Mouse (Mus musculus) adrenal gland, postnatal 10 days (tissue): ENCODE data around the gene Prss22. TPM values are rescaled to one million over a fixed set of nuclear protein-coding genes. Genes with fewer than 3 reads are reported as not detected.

Source experiments
- DNase-seq: peaks from one replicate; pipeline ENCODE4 v3.0.0; 2021; ENCODE audit warnings: mixed read lengths
- long read RNA-seq, 2 experiments: library from polyadenylated mRNA; stranded (forward); transcript quantifications; one replicate each; pipeline ENCODE4 v2.0.0; 2021
- total RNA-seq, 2 experiments: library from RNA; stranded (reverse); gene quantifications; 2 replicates each; pipeline ENCODE4 v1.2.3; 2021

Gene Prss22
- not detected for total RNA-seq
- long read RNA-seq, experiment 1 = 0 reads
- long read RNA-seq, experiment 2 = 0 reads

DNA sequence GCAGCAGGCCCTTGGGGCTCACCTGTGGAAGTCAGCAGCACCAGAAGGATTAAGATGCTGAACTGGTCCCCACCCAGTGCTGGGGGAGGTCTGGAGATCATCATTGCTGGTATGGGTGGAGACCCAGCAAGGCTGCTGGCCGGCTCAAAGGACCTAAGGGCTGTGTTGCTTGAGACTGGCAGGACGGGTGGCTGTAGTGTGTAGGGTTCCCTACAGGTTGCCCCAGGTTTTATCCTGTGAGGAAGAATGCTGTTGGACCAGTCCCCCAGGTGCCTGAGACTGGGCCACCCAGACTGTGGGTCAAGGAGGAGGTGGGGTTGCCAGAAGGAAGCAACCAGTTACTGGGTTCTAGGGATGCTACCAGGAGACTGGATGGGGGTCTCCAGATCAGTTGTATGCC is at the start of gene Prss22:
Gene Prss22, minus strand, starts transcription at position 200 of the 400 bp plus-strand sequence.
- DNase-seq = no peak

DNA sequence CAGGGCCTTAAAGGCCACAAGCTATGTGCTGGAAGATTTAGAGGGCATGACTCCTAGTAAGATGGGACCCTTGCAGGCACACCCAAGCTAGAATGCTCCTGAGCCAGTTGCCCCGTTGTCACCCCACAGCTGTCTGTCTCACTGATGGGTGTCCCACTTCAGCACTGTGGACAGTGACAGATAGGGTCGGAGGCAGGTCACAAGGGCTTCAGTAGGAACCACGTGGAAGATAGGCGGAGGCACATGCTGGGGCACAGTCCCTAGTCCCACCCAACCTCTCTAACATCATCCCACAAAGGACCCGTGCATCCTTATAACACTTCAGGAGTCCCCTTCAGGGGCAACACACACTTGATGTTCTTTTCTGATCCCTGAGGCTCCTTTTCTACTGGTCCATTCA is 48.1 kb upstream of the Prss22 start:
- peak; percentile 17 for DNase-seq

DNA sequence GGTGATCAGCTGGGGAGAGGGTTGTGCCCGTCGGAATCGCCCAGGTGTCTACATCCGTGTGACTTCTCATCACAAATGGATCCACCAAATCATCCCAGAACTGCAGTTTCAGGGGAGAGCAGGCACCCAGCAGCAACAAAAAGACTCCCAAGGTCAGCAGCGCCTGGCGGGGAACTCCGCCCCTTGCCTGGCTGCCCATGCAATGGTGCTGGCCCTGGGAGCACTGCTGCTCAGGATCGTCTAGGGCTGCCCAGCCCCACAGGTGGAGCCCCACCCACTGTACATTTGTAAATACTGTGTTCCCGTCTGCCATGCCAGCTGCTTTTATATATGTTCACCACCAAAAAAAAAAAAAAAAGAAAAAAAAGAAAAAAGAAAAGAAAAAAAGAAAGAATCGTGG is 47.7 kb upstream of the Prss22 start:
- DNase-seq = peak; percentile 55

DNA sequence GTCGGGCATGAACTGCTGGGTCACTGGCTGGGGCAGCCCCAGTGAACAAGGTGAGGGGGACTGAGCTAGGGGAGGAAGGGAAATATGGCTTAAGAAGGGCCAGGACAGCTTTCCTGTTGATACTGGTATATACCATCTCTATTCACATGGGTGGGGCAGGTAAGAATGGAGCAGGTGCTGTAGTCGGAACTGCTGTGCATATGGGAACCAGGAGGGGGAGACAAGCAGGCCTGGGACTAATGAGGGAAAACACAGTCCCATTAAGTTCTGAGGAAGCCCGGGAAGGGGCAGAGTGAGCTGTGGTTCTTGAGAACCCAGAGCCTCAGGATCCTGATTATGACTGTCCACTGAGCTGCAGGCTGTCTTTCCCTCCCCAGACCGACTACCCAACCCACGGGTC is 46.6 kb upstream of the Prss22 start:
- DNase-seq = no peak

- no peak for DNase-seq
Measured at GRCm38 (mm10) chr17:24037844-24038243, 39.9 kb upstream of the Prss22 start, which contains the start of gene Prss27. Gene Prss27, plus strand, starts transcription at chr17:24038144.

DNA sequence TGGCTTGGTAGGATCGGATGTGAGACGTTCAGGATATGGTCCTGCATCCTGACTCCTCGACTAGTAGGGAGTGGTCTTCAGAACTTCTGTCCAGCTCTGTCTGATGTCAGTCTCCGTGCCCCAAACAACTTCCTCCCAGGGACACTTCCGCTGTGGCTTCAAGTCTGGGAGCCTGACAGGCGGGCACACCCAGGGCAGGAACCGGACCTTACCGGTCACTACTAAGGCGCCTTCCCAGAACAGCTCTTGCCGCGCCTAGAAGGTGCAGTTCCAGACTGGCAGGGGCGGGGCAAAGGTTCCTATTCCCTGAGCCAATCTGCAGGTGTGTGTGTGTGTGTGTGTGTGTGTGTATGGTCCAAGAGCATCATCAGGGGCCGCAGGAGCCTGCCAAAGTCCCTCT is 39.5 kb upstream of the Prss22 start:
- no peak for DNase-seq

DNA sequence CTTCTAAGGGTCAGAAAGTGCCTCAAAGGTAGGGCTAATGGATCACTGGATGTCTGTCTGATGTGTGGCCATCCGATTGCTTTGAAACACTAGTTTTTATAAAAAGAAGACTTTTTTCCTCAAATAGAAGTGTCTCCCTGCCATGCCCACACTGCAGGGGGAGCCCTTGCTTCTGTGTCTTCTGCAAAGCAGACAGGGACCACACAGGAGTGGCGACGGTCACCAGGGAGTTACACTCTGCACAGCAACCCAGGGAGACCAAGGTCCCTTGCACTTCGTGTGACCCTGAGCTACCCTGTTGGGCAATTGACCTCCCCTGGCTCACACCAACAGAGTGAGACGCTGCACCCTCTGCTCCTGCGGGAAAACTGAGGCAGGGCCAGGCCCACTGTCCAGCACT is 39.1 kb upstream of the Prss22 start:
- peak; percentile 56 for DNase-seq

- no peak for DNase-seq
Measured at GRCm38 (mm10) chr17:24035087-24035486, 37.2 kb upstream of the Prss22 start.

GRCm38 (mm10) chr17:24030551-24030950 is 32.7 kb upstream of the Prss22 start:
- no peak for DNase-seq

DNA sequence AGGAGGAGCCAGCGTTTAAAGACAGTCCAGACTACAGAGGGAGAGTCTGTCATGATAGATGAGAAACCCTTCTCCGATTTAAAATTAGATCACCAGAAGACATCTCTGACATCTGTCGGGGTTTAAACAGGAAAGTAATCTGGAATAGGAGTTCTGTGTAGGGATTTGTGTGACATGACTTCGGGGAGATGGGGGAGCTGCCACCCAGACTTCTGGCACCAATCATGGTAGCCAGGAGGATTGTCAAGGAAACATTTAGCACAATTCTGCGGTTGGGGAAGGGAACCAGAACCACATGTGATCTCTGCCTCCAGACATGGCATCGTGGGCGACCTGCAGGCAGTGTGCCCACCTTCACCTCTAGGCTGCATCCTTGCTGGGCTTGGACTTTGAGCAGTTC is 31.6 kb upstream of the Prss22 start:
- no peak for DNase-seq

DNA sequence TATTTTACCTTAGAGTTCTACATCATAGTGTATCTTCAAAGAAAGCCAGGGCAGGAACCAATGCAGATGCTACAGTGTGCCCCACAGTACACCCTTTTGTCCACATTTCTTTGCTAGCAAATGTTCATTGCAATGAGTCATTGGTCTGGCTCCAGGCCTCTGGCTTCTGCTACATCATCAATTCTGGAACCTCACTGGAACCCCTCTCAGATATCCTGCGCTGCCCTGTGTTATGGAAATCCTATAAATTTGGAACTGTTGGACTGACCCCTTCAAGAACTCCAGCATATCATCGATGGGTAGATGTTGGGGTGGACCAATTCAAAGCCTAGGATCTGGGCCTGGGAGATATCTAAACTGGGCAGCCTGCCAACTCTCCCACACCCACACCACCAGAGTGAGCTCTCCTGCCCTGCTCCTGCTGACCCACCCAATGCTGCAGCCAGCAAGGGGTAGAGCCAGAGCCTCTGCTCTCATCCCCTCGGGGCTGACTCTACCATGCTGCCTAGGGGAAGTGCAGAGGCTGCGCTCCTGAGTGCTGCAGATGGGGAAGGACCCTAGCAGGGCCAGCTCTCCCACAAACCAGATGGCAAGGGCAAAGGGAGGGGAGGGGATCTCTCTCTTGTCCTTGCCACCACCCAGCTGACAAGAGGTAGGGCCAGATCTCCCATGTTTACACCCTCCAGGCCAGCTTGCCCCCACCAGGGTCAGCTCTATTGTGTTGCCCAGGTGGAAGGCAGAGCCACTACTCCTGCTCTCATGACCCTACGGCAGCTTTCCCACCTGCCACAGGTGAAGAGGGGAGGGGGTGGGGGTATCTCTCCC is 23.7 kb upstream of the Prss22 start:
- DNase-seq = no peak

- DNase-seq = no peak
Measured at GRCm38 (mm10) chr17:24020696-24021095, 22.8 kb upstream of the Prss22 start.

DNA sequence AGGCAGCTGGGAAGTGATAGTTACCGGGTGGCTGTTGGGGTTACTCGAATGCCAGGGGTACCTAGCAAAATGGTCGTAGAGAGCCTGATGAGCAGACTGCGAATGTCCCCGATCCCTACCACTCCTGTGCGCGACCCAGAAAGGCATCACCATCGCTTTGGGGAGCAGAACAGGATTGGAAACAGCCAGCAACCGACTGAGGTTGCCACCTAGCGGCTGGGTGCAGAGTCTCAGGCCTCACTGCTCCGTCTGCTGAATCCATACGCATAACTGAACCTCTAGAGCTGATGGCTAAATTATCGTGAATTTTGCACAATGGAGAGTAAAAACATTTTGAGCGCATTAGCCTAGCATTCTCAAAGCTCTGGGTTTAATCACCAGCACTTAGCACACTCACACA is 17.8 kb upstream of the Prss22 start:
- DNase-seq = peak; percentile 51

DNA sequence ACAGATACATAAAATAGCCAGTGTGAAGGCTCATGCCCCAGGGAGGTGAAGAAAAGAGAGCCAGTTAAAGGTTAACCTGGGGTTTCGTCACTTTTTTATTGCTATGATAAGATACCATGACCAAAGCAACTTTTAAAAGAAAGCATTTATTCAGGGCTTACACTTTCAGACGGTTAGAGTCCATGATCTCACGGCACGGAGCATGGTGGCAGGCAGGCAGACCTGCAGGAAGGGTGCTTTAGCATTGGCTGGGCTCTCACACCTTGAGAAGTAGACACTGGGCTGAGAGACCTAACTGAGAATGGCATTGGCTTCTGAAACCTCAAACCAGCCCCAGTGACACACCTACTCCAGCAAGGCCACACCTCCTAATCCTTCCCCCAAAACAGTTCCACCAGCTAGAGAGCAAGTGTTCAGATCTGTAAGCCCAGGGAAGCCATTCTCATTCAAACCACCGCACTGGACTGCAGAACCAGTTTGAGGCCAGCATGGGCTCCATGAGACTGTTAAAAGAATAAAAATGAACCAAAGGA is 16.6 kb upstream of the Prss22 start:
- DNase-seq = no peak

DNA sequence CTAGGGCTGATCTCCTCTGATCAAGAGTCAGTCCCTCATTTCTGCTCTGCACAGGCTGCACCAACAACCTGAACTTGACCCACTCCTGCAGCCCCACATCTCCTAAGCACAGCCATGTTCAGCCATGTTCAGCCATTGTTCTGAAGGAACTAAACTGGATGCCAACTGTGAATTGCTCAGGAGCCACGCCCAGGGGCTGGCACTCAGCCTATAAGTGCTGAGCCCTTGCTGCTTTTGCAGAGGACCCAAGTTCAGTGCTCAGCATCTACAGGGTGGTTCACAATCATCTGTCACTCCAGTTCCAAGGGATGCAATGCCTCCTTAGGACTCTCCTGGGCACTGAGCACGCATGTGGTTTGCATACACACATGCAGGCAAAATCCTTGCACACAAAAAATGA is 15.0 kb upstream of the Prss22 start:
- DNase-seq = no peak

DNA sequence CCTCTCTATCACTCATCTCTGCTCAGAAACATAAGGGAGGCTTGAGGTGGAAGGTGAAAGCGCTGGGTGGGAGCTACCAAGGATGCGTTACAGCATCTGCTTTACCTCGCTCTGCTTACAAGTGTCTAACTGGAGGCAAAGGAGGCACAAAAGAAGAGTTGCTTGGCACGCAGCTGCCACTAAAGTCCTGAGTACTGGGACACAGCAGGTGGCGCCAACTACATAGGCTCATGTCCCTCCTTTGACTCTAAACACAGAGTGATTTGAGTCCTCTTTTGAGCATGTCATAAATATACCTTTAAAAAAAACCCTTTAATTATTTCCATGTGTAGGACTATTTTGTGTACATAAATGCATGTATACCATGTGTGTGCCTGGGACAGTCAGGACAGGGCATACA is 11.7 kb upstream of the Prss22 start:
- peak; percentile 31 for DNase-seq

DNA sequence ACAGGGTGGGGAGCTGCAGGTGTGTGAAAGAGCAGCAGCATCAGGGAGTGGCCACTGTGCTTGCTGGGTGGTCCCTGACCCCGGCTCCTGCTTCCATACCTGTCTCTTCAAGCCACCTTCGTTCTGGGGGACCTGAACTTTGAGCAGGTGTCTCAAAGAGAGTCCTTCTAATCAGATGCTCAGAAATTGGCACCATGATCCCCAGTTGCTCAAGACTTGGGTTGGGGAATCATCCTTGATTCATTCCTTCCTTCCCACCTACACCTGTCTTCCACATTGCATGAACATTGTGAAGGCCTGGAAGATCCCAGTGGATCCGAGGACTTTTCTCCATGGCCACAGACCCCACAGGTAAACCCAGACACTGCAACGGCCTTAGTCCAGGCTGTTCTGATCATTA is 10.2 kb upstream of the Prss22 start:
- no peak for DNase-seq

- DNase-seq = peak; percentile 67
Measured at GRCm38 (mm10) chr17:24007391-24007790, 9.5 kb upstream of the Prss22 start.

DNA sequence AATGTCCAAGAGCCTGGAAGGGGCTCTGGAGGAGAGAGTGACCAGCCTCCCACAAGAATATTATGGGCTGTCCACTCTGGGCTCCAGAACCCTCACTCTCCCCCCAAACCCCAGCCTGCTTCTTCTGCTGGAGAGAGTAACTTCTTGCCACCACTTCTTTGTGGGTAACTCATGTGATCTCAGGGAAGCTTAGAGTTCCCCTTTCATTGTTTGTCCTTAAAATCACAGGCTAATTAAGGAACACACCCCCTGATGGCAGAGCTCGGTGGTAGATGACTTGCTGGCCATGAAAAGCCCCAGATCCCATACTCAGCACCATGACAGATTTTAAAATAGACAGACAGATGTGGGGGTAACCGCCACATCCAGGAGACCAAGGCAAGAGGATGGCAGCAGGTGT is 9.0 kb upstream of the Prss22 start:
- DNase-seq = no peak

- DNase-seq = no peak
Measured at GRCm38 (mm10) chr17:24005049-24005448, 7.1 kb upstream of the Prss22 start.

DNA sequence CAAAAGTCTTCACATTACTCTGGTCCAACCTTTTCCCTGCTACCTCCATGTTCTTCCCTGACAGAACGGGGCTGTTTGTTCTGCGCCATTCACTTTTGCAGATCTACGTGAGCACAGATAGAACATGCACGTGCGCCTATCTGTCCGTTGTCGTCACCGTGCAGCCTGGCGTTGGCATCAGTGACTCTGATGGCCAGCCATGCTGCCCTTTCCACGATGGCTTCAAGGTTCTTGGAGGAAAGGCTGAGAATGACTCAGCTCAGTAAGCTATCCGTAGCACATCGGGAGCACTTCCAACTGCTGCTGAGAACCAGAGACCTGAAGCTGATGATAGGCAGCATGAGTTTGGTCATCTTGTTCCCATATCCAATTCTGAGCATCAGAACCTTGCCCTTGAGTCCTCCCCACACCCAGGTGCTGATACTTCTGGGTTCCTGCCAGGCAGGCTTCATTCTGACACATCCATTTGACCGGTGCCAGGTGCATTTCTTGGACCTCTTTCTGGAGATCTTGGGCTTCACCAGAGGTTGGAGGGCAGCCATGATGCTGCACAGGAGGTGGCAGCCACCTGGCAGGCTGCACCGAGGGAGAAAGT is 6.3 kb upstream of the Prss22 start:
- peak; percentile 51 for DNase-seq

DNA sequence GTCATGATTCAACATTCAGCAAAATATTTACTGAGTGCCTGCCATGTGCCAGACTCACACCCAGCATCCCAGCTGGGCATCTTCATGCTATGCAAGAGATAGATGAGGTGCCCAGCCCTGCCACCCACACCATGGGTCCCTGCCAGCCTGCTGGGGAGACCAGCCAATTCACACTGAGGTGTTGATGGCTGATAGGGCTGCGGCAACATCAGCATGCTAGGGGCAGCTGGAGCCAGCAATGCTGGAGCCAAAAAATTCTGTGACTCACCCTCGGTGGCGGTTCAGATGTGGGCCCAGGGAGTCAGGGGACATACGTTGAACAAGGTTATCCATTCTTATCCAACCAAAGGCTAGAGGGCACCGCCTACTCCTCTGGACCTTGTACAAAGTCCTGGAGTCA is 2.5 kb upstream of the Prss22 start:
- peak; percentile 62 for DNase-seq

DNA sequence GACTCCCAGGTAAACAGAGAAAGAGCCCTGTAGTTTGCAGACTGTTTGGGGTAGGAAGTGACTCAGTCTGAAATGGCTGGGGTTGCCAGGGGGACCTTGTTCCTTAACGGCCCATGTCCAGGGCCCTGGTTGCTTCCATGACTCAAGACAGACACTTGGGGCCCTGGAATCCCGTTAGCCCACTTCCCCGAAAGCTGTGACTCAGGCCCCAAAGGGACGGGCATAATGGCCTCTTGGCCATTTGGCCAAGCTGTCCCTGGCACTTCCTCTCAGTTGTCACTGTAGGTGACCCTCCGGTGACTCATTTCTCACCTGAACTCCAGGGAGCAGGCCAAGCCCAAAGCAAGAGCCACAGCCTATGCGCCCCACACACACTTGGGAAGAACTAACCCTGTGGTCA is 483 bp upstream of the Prss22 start:
- no peak for DNase-seq

- no peak for DNase-seq
Measured at GRCm38 (mm10) chr17:23995421-23995820, 2.5 kb downstream of the Prss22 start.
